Mouse (Mus musculus) heart, embryonic 11.5 days (tissue): Measurements from ENCODE around the gene Hnrnph2. TPM values are rescaled to one million over a fixed set of nuclear protein-coding genes. Genes with fewer than 3 reads are reported as not detected.

Experiments used
- ATAC-seq: fragments of 200-750 bp; cut with Nextera tagmentation; replicated peaks from 2 replicates; pipeline ENCODE4 v1.8.0; 2017; ENCODE audit warnings: moderate library complexity; ENCODE audit not compliant: insufficient number of reproducible peaks, low FRiP score, low TSS enrichment
- H3K27ac ChIP-seq: fragments of 300-500 bp; sonication (generic); 2 replicates; pipeline ENCODE4 v1.5.1; 2014; ENCODE audit warnings: mild to moderate bottlenecking, low read depth, low read length
- H3K27me3 ChIP-seq: fragments of 300-500 bp; sonication (generic); 2 replicates; pipeline ENCODE4 v1.6.1; 2014; ENCODE audit warnings: mild to moderate bottlenecking, low read length, mixed read lengths; ENCODE audit not compliant: control insufficient read depth, insufficient read depth
- H3K36me3 ChIP-seq: fragments of 300-500 bp; sonication (generic); 2 replicates; pipeline ENCODE4 v1.6.1; 2014; ENCODE audit warnings: mild to moderate bottlenecking, low read length, moderate library complexity, mixed read lengths; ENCODE audit not compliant: control insufficient read depth, insufficient read depth
- H3K4me1 ChIP-seq: fragments of 300-500 bp; sonication (generic); 2 replicates; pipeline ENCODE4 v1.6.1; 2014; ENCODE audit warnings: low read length; ENCODE audit not compliant: control insufficient read depth, insufficient read depth
- H3K4me2 ChIP-seq: fragments of 300-500 bp; sonication (generic); 2 replicates; pipeline ENCODE4 v1.6.1; 2014; ENCODE audit warnings: mild to moderate bottlenecking, moderate library complexity
- H3K4me3 ChIP-seq: fragments of 300-500 bp; sonication (generic); 2 replicates; pipeline ENCODE4 v1.5.1; 2014; ENCODE audit warnings: low read depth, low read length
- H3K9ac ChIP-seq: fragments of 300-500 bp; sonication (generic); 2 replicates; pipeline ENCODE4 v1.6.1; 2014; ENCODE audit warnings: mild to moderate bottlenecking, low read depth, low read length, moderate library complexity
- H3K9me3 ChIP-seq: fragments of 300-500 bp; sonication (generic); replicated peaks from 2 replicates; pipeline ENCODE4 v1.6.1; 2016; ENCODE audit warnings: low read length; ENCODE audit not compliant: control insufficient read depth
- whole genome bisulfite sequencing: fragments of 180-500 bp; shearing (Covaris S2); extraction: QIAGEN DNeasy Blood & Tissue Kit; methylation state at CpG from one replicate; pipeline ENCODE4 v1.1.7; 2014; ENCODE audit not compliant: insufficient replicate concordance; 5-methylcytosine and 5-hydroxymethylcytosine counted together
- polyA plus RNA-seq: library from polyadenylated mRNA; unstranded; fragments of >200 nt; fragmentation: Nextera tagmentation; extraction: Ambion mirVana; gene quantifications from 2 replicates; pipeline ENCODE4 v1.2.1, GENCODE M21; 2014

Gene Hnrnph2
- polyA plus RNA-seq, 1 experiment from 2014 or later, result 83.0 TPM

- H3K9me3 ChIP-seq, result no peaks in the 10 kb centered on the region
- no peak overlapping the region for H3K9ac ChIP-seq
- ATAC-seq, result no peak
- no peak overlapping the region for H3K4me2 ChIP-seq
- no peaks in the 10 kb centered on the region for H3K36me3 ChIP-seq
- no peak overlapping the region for H3K4me3 ChIP-seq
- 72% methylated on average over 4 of the region's 4 CpGs for WGBS
- H3K27ac ChIP-seq, result no peak overlapping the region
- H3K4me1 ChIP-seq, result no peaks in the 10 kb centered on the region
- H3K27me3 ChIP-seq, result no peaks in the 10 kb centered on the region
These were observed 22.4 kb downstream of the Hnrnph2 start for GRCm38 (mm10) chrX:134623350-134623749.

- 56% methylated on average over 2 of the region's 2 CpGs for WGBS
These were observed 27.2 kb downstream of the Hnrnph2 start for GRCm38 (mm10) chrX:134628200-134628599.

DNA sequence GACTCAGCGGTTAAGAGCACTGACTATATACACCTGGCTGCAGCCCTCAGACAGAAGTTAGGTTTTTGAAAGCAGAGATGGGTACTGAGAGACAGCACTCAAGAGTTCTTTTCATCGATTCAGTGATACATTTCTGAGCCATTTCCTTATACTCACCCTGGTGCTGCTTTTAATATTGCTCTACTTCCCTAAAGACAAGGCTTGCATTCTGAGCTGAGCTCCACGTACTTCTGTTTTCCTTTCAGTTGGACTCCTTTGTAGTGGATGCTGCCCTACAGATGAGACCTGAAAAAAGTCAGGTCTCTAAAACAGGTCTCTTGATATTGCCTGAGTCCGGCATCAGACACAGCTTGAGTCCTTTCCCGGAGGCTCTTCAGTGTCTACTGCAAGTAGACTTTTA is 31.7 kb downstream of the Hnrnph2 start:
- Histone ChIP-seq H3K9ac (no peak overlapping the region), H3K36me3 (no peaks in the 10 kb centered on the region), H3K27ac (no peak overlapping the region), H3K4me1 (no peaks in the 10 kb centered on the region), H3K27me3 (no peaks in the 10 kb centered on the region), H3K4me2 (no peak overlapping the region), H3K9me3 (no peaks in the 10 kb centered on the region), H3K4me3 (no peak overlapping the region)
- 84% methylated on average over 5 of the region's 5 CpGs for WGBS
- ATAC-seq, result no peak

More at GRCm38 (mm10) chrX:134628200-134628599, 27.2 kb downstream of the Hnrnph2 start:
- no peak for ATAC-seq
- H3K9ac ChIP-seq, result no peak overlapping the region
- no peak overlapping the region for H3K27ac ChIP-seq
- no peak overlapping the region for H3K4me3 ChIP-seq
- no peaks in the 10 kb centered on the region for H3K4me1 ChIP-seq
- no peaks in the 10 kb centered on the region for H3K36me3 ChIP-seq
- no peaks in the 10 kb centered on the region for H3K9me3 ChIP-seq
- H3K27me3 ChIP-seq, result no peaks in the 10 kb centered on the region
- no peak overlapping the region for H3K4me2 ChIP-seq

DNA sequence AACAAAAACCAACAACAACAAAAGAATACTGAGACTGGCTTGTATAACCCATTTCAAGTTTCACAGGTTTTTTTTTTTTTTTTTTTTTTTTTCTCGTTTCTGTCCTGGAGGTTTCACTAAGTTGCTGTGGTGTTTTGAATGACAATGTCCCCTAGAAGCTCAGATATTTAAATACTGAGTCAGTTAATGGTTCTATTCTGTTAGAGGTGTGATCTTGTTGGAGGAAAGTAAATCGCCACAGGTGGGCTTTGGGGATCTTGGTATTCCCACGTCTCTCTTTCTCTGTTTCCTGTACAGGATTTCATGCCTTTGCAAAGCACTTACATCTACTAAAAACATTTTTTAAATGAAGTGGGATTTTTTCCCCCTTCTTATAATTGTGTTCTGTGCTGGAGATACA is 34.1 kb downstream of the Hnrnph2 start:
- no peak for ATAC-seq
- H3K9ac ChIP-seq, result no peak overlapping the region
- H3K36me3 ChIP-seq, result no peaks in the 10 kb centered on the region
- no peaks in the 10 kb centered on the region for H3K9me3 ChIP-seq
- WGBS, result 57% methylated on average over 3 of the region's 3 CpGs
- no peak overlapping the region for H3K4me2 ChIP-seq
- no peaks in the 10 kb centered on the region for H3K4me1 ChIP-seq
- no peak overlapping the region for H3K4me3 ChIP-seq
- H3K27me3 ChIP-seq, result no peaks in the 10 kb centered on the region
- H3K27ac ChIP-seq, result no peak overlapping the region

DNA sequence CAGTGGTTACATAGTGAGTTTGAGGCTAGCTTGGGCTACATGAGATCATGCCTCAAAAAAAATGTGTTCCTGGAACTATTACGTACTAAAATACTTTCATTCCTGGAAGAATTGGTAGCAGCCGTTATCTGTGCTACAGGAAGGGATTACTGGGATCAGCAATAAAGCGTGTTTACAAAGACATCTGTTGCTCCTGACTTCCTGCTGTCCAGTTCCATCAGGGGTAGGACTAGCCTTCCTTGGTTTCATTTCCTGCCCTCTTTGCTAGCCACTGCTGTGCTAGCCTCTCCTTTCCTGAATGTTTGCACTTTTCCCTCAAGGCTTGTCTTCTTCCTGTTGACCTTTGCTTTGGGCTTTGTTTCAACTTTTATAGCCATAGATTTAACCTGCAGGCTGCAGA is 34.9 kb downstream of the Hnrnph2 start:
- H3K36me3 ChIP-seq, result no peaks in the 10 kb centered on the region
- H3K4me3 ChIP-seq, result no peak overlapping the region
- no peak for ATAC-seq
- no peaks in the 10 kb centered on the region for H3K9me3 ChIP-seq
- no peaks in the 10 kb centered on the region for H3K4me1 ChIP-seq
- no peak overlapping the region for H3K9ac ChIP-seq
- H3K27ac ChIP-seq, result no peak overlapping the region
- no peaks in the 10 kb centered on the region for H3K27me3 ChIP-seq
- 60% methylated on average over 3 of the region's 3 CpGs for WGBS
- no peak overlapping the region for H3K4me2 ChIP-seq

DNA sequence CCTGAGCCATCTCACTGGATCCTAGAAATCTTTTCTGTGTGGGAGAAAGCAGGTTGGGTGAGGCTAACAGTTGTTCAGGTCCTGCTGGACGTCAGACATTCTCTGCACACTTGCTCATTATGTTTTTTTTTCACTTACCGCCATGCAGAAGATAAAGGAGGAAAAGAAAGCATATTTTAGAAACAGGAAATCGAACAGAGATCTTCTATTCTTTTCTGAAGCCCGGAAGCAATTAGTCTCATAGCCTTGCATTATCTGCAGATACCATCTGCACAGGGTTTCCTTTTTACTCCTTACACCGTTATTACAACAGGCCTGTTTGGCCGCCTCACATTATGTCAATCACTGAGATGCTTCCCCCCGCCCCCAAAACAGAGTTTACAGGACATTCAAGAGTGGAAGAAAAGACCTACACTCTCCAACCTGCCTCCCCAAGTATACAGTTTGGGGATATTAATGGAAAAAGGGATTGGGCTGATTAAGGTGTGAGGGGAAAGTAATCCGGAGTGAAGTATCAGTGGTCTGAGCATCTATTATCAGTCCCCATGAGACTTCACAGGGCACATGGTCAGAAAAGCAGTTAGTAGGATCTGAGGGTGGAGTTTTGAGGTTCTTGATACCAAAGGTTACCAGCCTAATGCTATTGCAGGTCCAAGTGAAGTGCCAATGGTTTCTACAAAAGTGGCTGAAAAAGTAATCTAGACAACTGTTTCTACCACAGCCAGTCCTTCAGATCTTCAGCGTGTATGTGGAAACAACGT is 40.2 kb downstream of the Hnrnph2 start:
- Histone ChIP-seq H3K4me1 (no peaks in the 10 kb centered on the region), H3K27me3 (no peaks in the 10 kb centered on the region), H3K36me3 (no peaks in the 10 kb centered on the region), H3K9me3 (no peaks in the 10 kb centered on the region), H3K9ac (no peak overlapping the region), H3K27ac (no peak overlapping the region), H3K4me2 (no peak overlapping the region), H3K4me3 (no peak overlapping the region)
- no peak for ATAC-seq
- WGBS, result 49% methylated on average over 10 of the region's 10 CpGs

- 89% methylated on average over 1 of the region's 1 CpGs for WGBS
- no peak for ATAC-seq
- H3K27ac ChIP-seq, result no peak overlapping the region
- H3K9me3 ChIP-seq, result no peaks in the 10 kb centered on the region
- no peak overlapping the region for H3K4me2 ChIP-seq
- no peak overlapping the region for H3K4me3 ChIP-seq
- no peak overlapping the region for H3K9ac ChIP-seq
- H3K27me3 ChIP-seq, result no peaks in the 10 kb centered on the region
- H3K4me1 ChIP-seq, result no peaks in the 10 kb centered on the region
- no peaks in the 10 kb centered on the region for H3K36me3 ChIP-seq
These were observed 45.4 kb downstream of the Hnrnph2 start for GRCm38 (mm10) chrX:134646338-134646737.

- 67% methylated on average over 8 of the region's 8 CpGs for WGBS
- H3K27ac ChIP-seq, result no peak overlapping the region
These were observed 46.4 kb downstream of the Hnrnph2 start for GRCm38 (mm10) chrX:134647421-134647820.

DNA sequence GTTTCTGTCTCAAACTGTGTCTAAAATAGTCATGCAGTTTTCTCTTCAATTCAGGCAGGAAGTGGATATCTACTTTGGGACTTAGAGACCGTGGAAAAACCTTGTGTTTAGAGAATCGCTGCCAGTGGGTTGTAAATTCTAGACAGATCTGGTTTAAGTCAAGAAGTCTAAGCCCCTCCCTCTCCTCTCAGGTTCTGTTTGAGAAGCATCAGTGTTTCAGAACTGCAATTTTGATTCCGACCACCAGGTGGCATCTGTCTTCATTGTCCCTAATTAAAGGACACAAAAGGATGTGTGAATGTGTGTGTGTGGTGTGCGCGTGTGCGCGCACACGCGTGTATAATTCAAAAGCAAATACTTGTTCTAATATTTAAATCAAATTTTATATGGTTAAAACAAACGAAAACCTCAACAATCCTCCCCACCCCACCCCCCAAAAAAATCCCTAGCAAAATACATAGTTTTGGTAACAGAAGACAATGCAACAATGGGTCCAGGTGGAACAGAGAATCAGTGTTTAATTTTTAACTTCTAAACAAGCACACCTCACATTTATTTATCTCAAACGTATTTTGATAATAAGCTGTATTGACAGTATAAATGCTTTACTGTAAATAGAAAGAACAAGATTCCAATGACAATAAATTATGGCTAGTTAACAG is 47.2 kb downstream of the Hnrnph2 start:
- Histone ChIP-seq H3K4me3 (no peak overlapping the region), H3K4me1 (no peaks in the 10 kb centered on the region), H3K36me3 (no peaks in the 10 kb centered on the region), H3K9ac (no peak overlapping the region), H3K27ac (no peak overlapping the region), H3K27me3 (no peaks in the 10 kb centered on the region), H3K9me3 (no peaks in the 10 kb centered on the region), H3K4me2 (no peak overlapping the region)
- ATAC-seq, result no peak
- 27% methylated on average over 11 of the region's 11 CpGs for WGBS

More at GRCm38 (mm10) chrX:134647421-134647820, 46.4 kb downstream of the Hnrnph2 start:
- Histone ChIP-seq H3K27me3 (no peaks in the 10 kb centered on the region), H3K4me3 (no peak overlapping the region), H3K36me3 (no peaks in the 10 kb centered on the region), H3K9me3 (no peaks in the 10 kb centered on the region), H3K4me2 (no peak overlapping the region), H3K4me1 (no peaks in the 10 kb centered on the region), H3K9ac (no peak overlapping the region)
- ATAC-seq, result no peak
